Mouse (Mus musculus) testis, adult 2 months (tissue): ENCODE data around the gene Sit1.

Experiments used
- CTCF ChIP-seq: fragments of 200-500 bp; IDR thresholded peaks from 2 replicates; pipeline ENCODE4 v1.5.1; 2012; ENCODE audit warnings: low read depth, mild to moderate bottlenecking, inconsistent platforms, low read length, moderate library complexity; ENCODE audit not compliant: control insufficient read depth, insufficient read depth, insufficient replicate concordance
- POLR2A ChIP-seq: fragments of 200-500 bp; IDR thresholded peaks from 2 replicates; pipeline ENCODE4 v1.6.1; 2012; ENCODE audit warnings: low read depth, mild to moderate bottlenecking, inconsistent platforms, low read length, moderate library complexity; ENCODE audit not compliant: control insufficient read depth

DNA sequence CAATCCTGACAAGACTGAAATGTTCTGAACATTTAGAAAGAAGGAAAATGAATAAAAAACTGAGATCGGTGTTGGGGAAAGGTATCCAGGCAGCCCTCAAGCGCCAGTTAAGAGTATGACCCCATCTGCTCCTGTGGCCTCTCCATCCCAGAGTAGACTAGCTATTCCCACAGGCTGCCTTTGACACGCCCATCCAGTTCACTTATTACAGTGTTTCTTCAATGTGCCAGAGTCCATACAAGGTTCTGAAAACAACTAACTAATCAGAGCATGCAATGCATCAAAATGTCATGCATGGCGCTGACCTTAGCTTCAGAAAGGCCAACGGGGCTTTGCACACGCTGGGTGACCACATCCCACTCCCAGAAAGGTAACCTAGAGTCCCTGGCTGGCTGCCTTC, 20.0 kb upstream of the Sit1 start:
- no peak for TF ChIP-seq POLR2A
- no peak for TF ChIP-seq CTCF
